Mouse (Mus musculus) embryo, embryonic 10.5 days (tissue): ENCODE results near the gene Tmod2.
"Not testable (repeated sequence)": the region's sequence is repeated elsewhere in the genome, so short reads cannot be mapped to it uniquely, and the experiment has no call there.

ENCODE experiments used
- DNase-seq: peaks from one replicate; pipeline ENCODE4 v3.0.0-alpha.2; 2015; ENCODE audit warnings: low spot score

The Tmod2 gene

GRCm38 (mm10) chr9:75610571-75611493 lies at the start of gene Tmod2:
TSS of gene Tmod2 (minus strand) at chr9:75611325.
- DNase-seq, result peak; percentile 83

- DNase-seq, result no peak
Observed at GRCm38 (mm10) chr9:75660917-75661316, 49.8 kb upstream of the Tmod2 start.

DNA sequence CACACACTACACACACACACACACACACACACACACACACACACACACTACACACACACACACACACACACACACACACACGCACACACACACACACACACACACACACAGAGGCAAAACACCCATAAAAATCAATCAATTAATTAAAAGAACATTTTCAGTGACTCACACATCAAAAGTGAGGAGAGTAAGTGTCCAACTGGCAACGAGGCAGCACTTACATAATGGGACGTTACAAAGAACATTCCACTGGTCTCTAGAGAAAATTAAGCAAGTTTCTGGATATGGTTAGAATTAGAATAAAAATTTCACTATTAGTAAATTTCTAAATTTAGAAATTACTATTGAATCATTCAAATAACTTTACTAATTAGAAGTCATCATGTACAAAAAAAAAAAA lies 45.3 kb upstream of the Tmod2 start:
- DNase-seq, result not testable (repeated sequence)

GRCm38 (mm10) chr9:75653981-75654911 lies 43.1 kb upstream of the Tmod2 start:
- no peak for DNase-seq

GRCm38 (mm10) chr9:75645405-75645804 lies 34.3 kb upstream of the Tmod2 start:
- peak; percentile 62 for DNase-seq

DNA sequence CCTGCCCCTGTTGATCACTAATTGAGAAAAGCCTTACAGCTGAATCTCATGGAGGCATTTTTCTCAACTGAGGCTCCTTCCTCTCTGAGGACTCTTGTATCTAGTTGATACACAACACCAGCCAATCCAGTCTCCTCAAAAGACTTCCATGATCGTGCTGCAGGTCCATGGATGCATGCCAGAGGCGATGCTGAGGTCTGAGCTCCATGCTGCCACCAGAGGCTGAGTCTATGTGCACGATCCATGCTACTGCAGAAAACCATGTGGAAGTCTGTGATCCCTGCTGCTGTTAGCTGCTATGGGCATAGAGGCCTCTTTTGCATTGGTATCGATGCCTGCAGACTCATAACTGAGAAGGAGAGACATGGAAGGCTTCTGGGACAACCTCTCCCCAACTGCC lies 23.1 kb upstream of the Tmod2 start:
- no peak for DNase-seq

- no peak for DNase-seq
Observed at GRCm38 (mm10) chr9:75633603-75634002, 22.5 kb upstream of the Tmod2 start.

- peak; percentile 60 for DNase-seq
Observed at GRCm38 (mm10) chr9:75632902-75633301, 21.8 kb upstream of the Tmod2 start.

- no peak for DNase-seq
Observed at GRCm38 (mm10) chr9:75632111-75632510, 21.0 kb upstream of the Tmod2 start.

- no peak for DNase-seq
Observed at GRCm38 (mm10) chr9:75630823-75631454, 19.8 kb upstream of the Tmod2 start.

DNA sequence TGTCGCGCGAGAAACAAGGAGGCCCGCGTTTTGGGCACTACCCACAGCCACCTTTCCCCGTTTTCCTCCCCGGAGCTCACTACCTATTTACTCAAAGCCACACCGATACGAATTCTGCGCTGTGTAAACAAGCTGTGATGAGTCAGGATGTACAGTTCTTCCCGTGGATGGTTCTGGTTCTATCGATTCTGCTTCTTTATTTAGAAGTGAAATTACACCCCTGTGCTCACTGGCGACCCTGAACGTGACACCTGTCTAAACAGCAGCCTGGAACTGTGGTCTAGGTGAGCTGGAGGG lies 15.1 kb upstream of the Tmod2 start:
- no peak for DNase-seq

GRCm38 (mm10) chr9:75625556-75626307 lies 14.6 kb upstream of the Tmod2 start, which contains the start of gene Lysmd2:
TSS of gene Lysmd2 (plus strand) at chr9:75625741.
- DNase-seq, result peak; percentile 69

GRCm38 (mm10) chr9:75624983-75625555 lies 13.9 kb upstream of the Tmod2 start:
- no peak for DNase-seq

- no peak for DNase-seq
Observed at GRCm38 (mm10) chr9:75621428-75621827, 10.3 kb upstream of the Tmod2 start.

GRCm38 (mm10) chr9:75619761-75620160 lies 8.6 kb upstream of the Tmod2 start:
- DNase-seq, result not testable (repeated sequence)

- no peak for DNase-seq
Observed at GRCm38 (mm10) chr9:75618836-75619400, 7.8 kb upstream of the Tmod2 start.

DNA sequence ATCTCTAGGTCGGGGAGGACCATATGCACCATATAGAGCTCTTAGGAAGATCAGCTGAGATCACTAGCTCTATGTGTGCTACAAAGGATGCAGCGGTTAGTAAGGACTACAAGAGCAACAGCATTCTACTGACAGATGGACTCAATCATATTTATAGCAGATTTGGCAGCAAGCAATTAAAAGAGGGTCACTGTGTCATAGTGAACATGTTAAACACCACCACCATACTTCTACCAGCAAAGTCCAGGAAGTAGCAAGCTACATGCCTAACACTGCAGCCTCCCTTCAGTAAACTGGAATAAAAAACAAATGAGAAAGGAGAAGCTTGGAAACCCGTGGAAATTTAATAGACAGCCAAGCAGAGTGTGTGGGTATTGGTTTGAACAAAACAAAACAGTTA lies 5.4 kb upstream of the Tmod2 start:
- no peak for DNase-seq

DNA sequence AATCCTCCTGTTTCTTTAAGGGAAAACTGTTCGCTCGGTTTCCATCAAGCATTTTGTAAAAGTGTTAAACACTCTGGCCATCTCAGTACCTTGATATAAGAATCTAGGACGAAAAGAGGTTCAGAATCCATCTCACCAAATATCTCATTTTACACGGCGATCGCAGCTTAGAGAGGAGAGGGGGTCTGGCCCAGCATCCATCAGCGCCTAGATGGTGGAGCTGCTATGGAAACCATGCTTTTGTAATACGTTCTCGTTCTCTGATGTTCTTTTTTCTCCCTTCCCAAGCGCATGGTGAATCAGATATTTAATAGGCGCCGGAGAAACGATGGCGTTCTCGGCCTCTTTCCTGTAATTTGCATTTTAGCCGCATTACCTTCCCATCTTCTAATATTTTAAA lies 1.2 kb downstream of the Tmod2 start:
- DNase-seq, result peak; percentile 40

GRCm38 (mm10) chr9:75609505-75609904 lies 1.6 kb downstream of the Tmod2 start:
- no peak for DNase-seq

- DNase-seq, result no peak
Observed at GRCm38 (mm10) chr9:75607496-75607895, 3.6 kb downstream of the Tmod2 start.

DNA sequence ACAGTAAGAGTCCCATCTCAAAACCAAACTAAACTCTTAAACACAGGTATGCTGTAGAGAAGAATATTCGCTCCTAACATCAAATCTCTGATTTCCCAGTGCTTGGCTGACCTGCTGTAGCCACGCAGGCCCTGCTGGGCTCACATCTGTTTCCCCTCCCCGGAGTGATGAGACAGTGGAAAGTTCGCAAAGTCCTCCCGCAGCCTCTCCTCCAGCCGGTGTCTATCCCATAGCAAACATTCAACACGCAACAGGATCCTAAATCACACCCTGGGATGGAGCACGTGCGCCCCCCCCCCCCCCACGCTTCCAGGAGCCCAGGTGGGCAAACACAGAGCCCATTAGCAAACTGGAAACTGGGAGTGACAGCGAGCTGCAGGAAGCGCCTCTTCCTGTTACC lies 9.6 kb downstream of the Tmod2 start:
- peak; percentile 9 for DNase-seq
